Mouse (Mus musculus) heart, embryonic 16.5 days (tissue): ENCODE results near the gene Arhgef9. TPM values are rescaled to one million over a fixed set of nuclear protein-coding genes. Genes with fewer than 3 reads are reported as not detected.

ENCODE experiments used
- ATAC-seq: fragments of 200-750 bp; cut with Nextera tagmentation; replicated peaks from 2 replicates; pipeline ENCODE4 v1.8.0; 2017; ENCODE audit warnings: moderate number of reproducible peaks; ENCODE audit not compliant: insufficient read depth, low FRiP score; ENCODE audit errors: extremely low read depth
- H3K27ac ChIP-seq: fragments of 300-500 bp; sonication (generic); 2 replicates; pipeline ENCODE4 v1.5.1; 2014; ENCODE audit warnings: mild to moderate bottlenecking, low read length, control low read depth, moderate library complexity
- H3K27me3 ChIP-seq: fragments of 300-500 bp; sonication (generic); 2 replicates; pipeline ENCODE4 v1.6.1; 2014; ENCODE audit warnings: low read length, mixed read lengths; ENCODE audit not compliant: control insufficient read depth, insufficient read depth
- H3K36me3 ChIP-seq: fragments of 300-500 bp; sonication (generic); 2 replicates; pipeline ENCODE4 v1.6.1; 2014; ENCODE audit not compliant: control insufficient read depth, insufficient read depth
- H3K4me1 ChIP-seq: fragments of 300-500 bp; sonication (generic); 2 replicates; pipeline ENCODE4 v1.6.1; 2014; ENCODE audit warnings: low read length, mixed read lengths; ENCODE audit not compliant: control insufficient read depth, insufficient read depth
- H3K4me2 ChIP-seq: fragments of 300-500 bp; sonication (generic); 2 replicates; pipeline ENCODE4 v1.6.1; 2014; ENCODE audit warnings: low read depth, mild to moderate bottlenecking, control low read depth, low read length
- H3K4me3 ChIP-seq: fragments of 300-500 bp; sonication (generic); 2 replicates; pipeline ENCODE4 v1.5.1; 2014; ENCODE audit warnings: mild to moderate bottlenecking, control low read depth, low read length
- H3K9ac ChIP-seq: fragments of 300-500 bp; sonication (generic); 2 replicates; pipeline ENCODE4 v1.6.1; 2014; ENCODE audit warnings: low read length, control low read depth
- H3K9me3 ChIP-seq: fragments of 300-500 bp; sonication (generic); replicated peaks from 2 replicates; pipeline ENCODE4 v1.6.1; 2016; ENCODE audit warnings: low read length; ENCODE audit not compliant: control insufficient read depth
- WGBS: fragments of 180-500 bp; shearing (Covaris S2); extraction: QIAGEN DNeasy Blood & Tissue Kit; methylation state at CpG from one replicate; pipeline ENCODE4 v1.1.7; 2014; 5-methylcytosine and 5-hydroxymethylcytosine counted together
- polyA plus RNA-seq: library from polyadenylated mRNA; unstranded; fragments of >200 nt; fragmentation: Nextera tagmentation; extraction: Ambion mirVana; gene quantifications from 2 replicates; pipeline ENCODE4 v1.2.1, GENCODE M21; 2015

Gene Arhgef9
- 10.5 and 11.5 TPM in 2 replicates for polyA plus RNA-seq

DNA sequence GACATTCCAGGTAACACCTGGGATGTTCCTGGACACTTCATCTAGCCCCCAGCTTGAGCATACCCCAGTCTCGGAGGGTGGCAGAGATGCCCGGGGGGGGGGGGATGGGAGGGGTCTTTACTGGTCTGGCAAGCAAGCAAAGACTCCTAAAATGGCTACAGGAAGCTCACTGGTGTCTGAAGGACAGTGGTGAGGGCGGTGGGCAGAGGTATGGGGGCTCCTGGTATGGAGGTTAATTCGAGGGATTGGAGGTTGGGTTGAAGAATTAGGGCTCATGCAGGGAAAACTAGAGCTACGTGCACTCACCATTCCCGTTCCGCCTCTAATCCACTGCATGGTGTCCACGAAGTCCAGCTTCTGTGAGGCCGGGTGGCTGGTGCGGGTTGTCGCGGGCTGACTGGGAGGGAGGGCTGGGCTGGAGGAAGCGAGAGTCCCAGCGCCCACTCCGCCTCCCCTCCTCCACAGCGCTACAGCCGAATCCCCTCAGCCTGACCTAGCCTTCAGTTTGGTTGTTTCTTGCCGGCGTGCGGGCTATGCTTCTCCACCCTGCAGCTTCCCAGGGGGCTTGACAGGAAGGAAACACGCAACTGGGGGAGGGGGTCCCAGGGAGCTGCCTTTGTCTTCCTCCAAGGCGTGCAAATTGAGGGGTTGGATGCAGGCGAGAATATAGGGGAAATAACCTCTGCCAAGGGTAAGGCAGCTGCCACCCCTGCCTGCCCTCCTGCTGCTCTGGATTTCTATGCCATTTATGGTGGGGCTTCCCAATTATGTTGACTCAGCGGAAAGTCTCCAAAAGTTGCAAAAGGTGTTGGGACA lies at the start of gene Arhgef9:
Gene Arhgef9 (minus strand): TSS at position 753 of the 816 bp plus-strand sequence.
- H3K27ac ChIP-seq: peak within 1 kb of the TSS; percentile 5; the same call in 1 of the 2 replicates
- no peaks in the 10 kb centered on the region for H3K36me3 ChIP-seq
- WGBS: 18% methylated on average over 24 of the region's 24 CpGs
- H3K4me3 ChIP-seq: peak within 1 kb of the TSS; percentile 59
- H3K9me3 ChIP-seq: no peaks in the 10 kb centered on the region
- H3K4me2 ChIP-seq: peak within 1 kb of the TSS; percentile 67
- no peaks in the 10 kb centered on the region for H3K4me1 ChIP-seq
- ATAC-seq: no peak; the same call in 1 of the 2 replicates
- no peaks in the 10 kb centered on the region for H3K27me3 ChIP-seq
- H3K9ac ChIP-seq: peak within 1 kb of the TSS; percentile 78

DNA sequence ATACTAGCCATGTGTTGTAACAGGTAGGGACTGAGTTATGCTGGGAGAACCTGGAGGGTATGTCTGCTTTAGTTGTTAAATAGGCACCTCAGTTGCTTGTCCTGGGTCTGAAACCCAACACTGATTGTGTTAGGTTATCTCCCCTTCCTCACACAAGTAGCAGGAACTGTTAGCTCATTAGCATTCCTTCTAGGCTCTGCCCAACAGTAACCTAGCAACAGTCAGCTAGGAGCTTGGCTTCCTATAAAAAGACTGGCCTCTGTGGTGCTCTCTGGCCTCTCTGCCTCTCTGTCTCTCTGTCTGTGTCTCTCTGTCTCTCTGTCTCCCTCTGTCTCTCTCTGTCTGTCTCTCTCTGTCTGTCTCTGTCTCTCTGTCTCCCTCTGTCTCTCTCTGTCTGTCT lies 42.2 kb upstream of the Arhgef9 start:
- Histone ChIP-seq H3K9ac (no peak overlapping the region), H3K9me3 (no peaks in the 10 kb centered on the region), H3K27me3 (no peaks in the 10 kb centered on the region), H3K36me3 (no peaks in the 10 kb centered on the region), H3K4me2 (no peak overlapping the region), H3K27ac (no peak overlapping the region), H3K4me3 (no peak overlapping the region), H3K4me1 (no peaks in the 10 kb centered on the region)
- no peak for ATAC-seq

DNA sequence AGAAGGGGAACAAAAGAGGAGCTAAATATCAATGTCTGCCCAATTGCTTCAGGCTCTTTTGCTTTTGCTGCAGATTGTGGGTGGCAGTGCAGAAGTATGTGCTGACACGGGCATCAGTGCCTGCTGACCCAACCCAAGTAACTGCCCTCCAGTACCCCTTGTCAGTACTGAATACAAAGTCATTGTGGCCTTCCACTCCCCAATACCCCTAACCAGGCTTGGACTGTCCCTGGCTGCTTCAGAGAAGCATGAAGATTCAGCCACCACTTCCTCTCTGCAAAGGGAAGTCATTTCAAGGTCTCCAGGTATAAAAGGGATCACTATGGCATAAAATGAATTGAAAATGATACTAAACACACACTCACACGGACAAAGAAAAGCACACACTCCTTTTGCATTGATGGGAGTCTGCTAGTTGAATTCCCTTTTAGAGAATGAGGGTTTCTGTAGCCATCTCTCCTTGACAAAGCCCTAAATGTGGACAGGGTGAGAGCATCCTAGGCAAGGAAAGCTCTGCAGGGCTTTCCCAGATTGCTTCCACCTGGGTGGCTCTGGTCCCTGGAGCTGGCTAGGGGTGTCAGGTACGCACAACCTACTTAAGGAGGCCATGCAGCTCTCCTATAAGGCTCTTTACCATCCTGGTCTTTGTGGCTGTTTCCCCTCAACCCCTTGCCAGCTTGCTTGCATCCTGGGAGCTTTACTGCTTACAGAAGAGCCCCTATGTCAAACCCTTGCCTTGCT lies 1.1 kb downstream of the Arhgef9 start:
- H3K27ac ChIP-seq: no peak overlapping the region
- peak overlapping the region; percentile 67 for H3K4me2 ChIP-seq
- 32% methylated on average over 3 of the region's 3 CpGs for WGBS
- no peaks in the 10 kb centered on the region for H3K27me3 ChIP-seq
- peak overlapping the region; percentile 59 for H3K4me3 ChIP-seq
- H3K9me3 ChIP-seq: no peaks in the 10 kb centered on the region
- H3K9ac ChIP-seq: peak overlapping the region; percentile 78
- ATAC-seq: no peak
- no peaks in the 10 kb centered on the region for H3K4me1 ChIP-seq
- H3K36me3 ChIP-seq: no peaks in the 10 kb centered on the region

DNA sequence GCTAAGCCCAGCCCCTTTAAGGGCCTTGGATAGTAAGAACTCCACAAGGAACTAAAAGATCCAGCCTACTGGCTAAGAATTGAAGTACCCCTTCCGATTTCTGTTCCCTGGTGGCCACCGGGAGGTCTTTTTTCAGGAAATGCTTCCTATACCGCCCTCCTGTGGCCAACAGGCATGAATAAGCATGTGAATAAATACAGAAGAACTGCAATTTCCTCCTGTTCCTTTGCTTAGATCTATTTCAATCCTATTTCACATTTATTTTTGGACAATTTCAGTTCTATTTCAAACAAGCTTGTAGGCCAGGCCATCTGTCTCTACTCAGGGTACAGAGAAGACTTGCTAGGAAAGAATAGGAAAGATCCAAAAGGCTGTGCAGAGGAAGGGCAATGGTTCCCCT lies 20.7 kb downstream of the Arhgef9 start:
- H3K4me1 ChIP-seq: no peaks in the 10 kb centered on the region
- H3K4me2 ChIP-seq: peak overlapping the region; percentile 25; the same call in 1 of the 2 replicates
- H3K9ac ChIP-seq: no peak overlapping the region
- H3K36me3 ChIP-seq: no peaks in the 10 kb centered on the region
- no peaks in the 10 kb centered on the region for H3K9me3 ChIP-seq
- H3K27ac ChIP-seq: no peak overlapping the region
- no peak for ATAC-seq
- H3K27me3 ChIP-seq: no peaks in the 10 kb centered on the region
- 14% methylated on average over 3 of the region's 3 CpGs for WGBS
- H3K4me3 ChIP-seq: no peak overlapping the region

DNA sequence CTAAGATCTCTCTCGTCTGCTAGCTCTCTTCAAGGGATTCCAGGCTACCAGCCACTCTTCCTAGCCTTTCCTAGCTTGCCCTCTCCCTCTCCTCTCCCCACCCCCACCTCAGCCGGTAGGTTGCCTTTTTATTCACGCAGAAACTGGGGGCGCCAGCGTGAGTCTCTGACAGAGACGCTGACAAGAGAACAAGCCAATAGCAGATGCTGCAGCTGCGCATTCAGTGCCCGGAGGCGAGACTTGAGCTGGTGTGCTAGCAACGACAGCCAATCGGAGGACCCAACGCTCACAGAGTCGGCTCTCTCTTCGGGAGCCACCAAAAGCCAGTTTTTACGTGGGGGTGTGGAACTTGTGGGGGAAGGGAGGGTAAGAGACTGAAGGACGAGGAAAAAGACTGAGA lies 30.3 kb downstream of the Arhgef9 start:
- Histone ChIP-seq H3K4me3 (peak overlapping the region; percentile 65), H3K4me1 (peaks cover 6% of the 10 kb centered on the region; the same call in 1 of the 2 replicates), H3K27me3 (no peaks in the 10 kb centered on the region), H3K27ac (peak overlapping the region; percentile 91), H3K36me3 (no peaks in the 10 kb centered on the region), H3K9me3 (no peaks in the 10 kb centered on the region), H3K9ac (peak overlapping the region; percentile 74), H3K4me2 (peak overlapping the region; percentile 66)
- WGBS: 8% methylated on average over 16 of the region's 16 CpGs
- peak; percentile 97 for ATAC-seq

DNA sequence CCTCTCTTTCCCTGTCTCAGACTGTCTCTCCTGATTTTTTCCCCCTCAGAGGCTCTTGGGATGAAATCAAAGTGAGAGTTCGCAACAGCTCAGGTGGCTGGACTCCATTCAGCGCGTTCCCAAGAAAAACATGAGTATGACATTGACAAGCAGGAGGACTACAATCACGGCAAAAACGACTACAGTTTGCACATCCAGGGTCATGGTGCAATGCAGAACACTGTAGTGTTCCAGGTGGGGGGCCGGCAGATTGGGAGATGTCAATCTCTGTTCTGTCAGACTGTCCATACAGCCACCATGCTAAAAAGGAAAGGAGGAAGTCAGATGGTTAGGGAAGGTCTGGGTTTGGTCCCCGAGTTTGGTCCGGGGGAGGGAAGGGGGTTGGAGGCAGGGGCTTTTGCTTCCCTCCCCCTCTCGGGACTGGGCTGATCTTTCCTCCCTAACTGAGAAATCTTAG lies 31.0 kb downstream of the Arhgef9 start:
- Histone ChIP-seq H3K4me1 (peaks cover 6% of the 10 kb centered on the region; the same call in 1 of the 2 replicates), H3K27me3 (no peaks in the 10 kb centered on the region), H3K4me2 (peak overlapping the region; percentile 66), H3K9me3 (no peaks in the 10 kb centered on the region), H3K36me3 (no peaks in the 10 kb centered on the region), H3K4me3 (peak overlapping the region; percentile 65), H3K9ac (peak overlapping the region; percentile 74), H3K27ac (peak overlapping the region; percentile 91)
- 21% methylated on average over 9 of the region's 9 CpGs for WGBS
- ATAC-seq: peak; percentile 41; the same call in 1 of the 2 replicates

DNA sequence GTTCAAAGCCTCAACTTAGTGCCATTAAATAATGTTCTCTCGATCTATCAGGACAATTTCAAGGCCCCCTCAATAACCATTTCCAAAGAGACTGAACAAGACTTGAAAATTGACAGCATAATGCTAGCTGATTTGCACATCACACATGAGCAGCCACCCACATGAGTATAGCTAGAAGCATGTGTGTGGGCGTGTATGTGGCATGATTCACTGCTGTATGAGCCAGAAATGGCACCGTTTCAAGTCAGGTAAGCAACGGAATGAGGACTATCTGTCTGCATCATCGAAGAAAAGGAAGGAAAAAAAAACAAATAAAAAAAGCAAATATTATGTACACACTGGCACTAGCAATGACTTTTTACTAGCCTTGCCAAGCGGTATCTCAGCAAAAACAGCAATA lies 32.5 kb downstream of the Arhgef9 start:
- no peak overlapping the region for H3K4me2 ChIP-seq
- H3K9me3 ChIP-seq: no peaks in the 10 kb centered on the region
- H3K27ac ChIP-seq: no peak overlapping the region
- no peaks in the 10 kb centered on the region for H3K27me3 ChIP-seq
- 64% methylated on average over 6 of the region's 6 CpGs for WGBS
- H3K4me1 ChIP-seq: peaks cover 6% of the 10 kb centered on the region; the same call in 1 of the 2 replicates
- H3K9ac ChIP-seq: no peak overlapping the region
- no peaks in the 10 kb centered on the region for H3K36me3 ChIP-seq
- H3K4me3 ChIP-seq: no peak overlapping the region
- ATAC-seq: no peak

DNA sequence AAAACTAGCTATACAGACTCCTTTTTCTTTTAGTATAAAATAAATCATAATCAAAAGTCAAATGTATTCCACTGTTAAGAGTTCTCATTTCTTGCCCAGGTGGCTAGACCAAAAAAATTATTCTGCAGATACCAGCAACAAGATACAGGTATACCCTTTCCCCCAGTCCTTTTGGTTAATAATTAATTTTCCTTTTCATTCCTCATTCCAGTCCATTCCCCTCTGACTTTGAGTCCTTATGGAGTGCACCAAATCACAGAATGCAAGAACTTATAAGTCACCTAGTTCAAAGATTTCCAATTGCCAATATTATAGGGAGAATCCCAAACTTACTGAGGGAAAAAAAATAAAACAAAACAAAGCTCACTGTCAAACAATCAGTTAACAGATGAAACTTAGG lies 33.2 kb downstream of the Arhgef9 start:
- H3K4me3 ChIP-seq: no peak overlapping the region
- no peaks in the 10 kb centered on the region for H3K9me3 ChIP-seq
- H3K27me3 ChIP-seq: no peaks in the 10 kb centered on the region
- H3K36me3 ChIP-seq: no peaks in the 10 kb centered on the region
- H3K27ac ChIP-seq: no peak overlapping the region
- ATAC-seq: no peak
- no peak overlapping the region for H3K4me2 ChIP-seq
- H3K9ac ChIP-seq: no peak overlapping the region
- peaks cover 6% of the 10 kb centered on the region; the same call in 1 of the 2 replicates for H3K4me1 ChIP-seq
